Mouse (Mus musculus): ENCODE results near the gene Hrct1. TPM values are rescaled to one million over a fixed set of nuclear protein-coding genes. Genes with fewer than 3 reads are reported as not detected.

Hrct1 gene
- polyA plus RNA-seq (2016; fragmentation: Nextera tagmentation; extraction: Ambion mirVana), result 0.21 TPM in 1 of 2 replicates, not detected in the other

- 0 out of 2 replicates have a peak, but pooled peaks cover 3% of the 10 kb centered on the region for H3K4me1 ChIP-seq
- H3K9me3 ChIP-seq (replicated peaks), result no peaks in the 10 kb centered on the region
- H3K27ac ChIP-seq (replicated peaks), result no peak within 1 kb of the TSS
- WGBS, result 74% methylated on average over 3 of the region's 3 CpGs
- no peak for DNase-seq (ENCODE audit: low spot score)
- H3K4me3 ChIP-seq, result no peak within 1 kb of the TSS
- H3K36me3 ChIP-seq, result no peaks in the 10 kb centered on the region
- H3K27me3 ChIP-seq (ENCODE audit: low read depth, poor library complexity, severe bottlenecking), result no peaks in the 10 kb centered on the region
These were observed at the start of gene Hrct1 for GRCm38 (mm10) chr4:43726995-43727394. Gene Hrct1, plus strand, starts transcription at chr4:43727188.

- H3K36me3 ChIP-seq, result peaks cover 60% of the 10 kb centered on the region
- no peak overlapping the region for H3K27ac ChIP-seq (replicated peaks)
- H3K27me3 ChIP-seq (ENCODE audit: low read depth, poor library complexity, severe bottlenecking), result no peaks in the 10 kb centered on the region
- WGBS, result 86% methylated on average over 6 of the region's 6 CpGs
- no peaks in the 10 kb centered on the region for H3K4me1 ChIP-seq
- no peaks in the 10 kb centered on the region for H3K9me3 ChIP-seq (replicated peaks)
- H3K4me3 ChIP-seq, result no peak overlapping the region
- DNase-seq (ENCODE audit: low spot score), result no peak
These were observed 48.4 kb upstream of the Hrct1 start for GRCm38 (mm10) chr4:43678541-43678940.

- no peak overlapping the region for H3K27ac ChIP-seq (replicated peaks)
- H3K27me3 ChIP-seq (ENCODE audit: low read depth, poor library complexity, severe bottlenecking), result no peaks in the 10 kb centered on the region
- H3K36me3 ChIP-seq, result peaks cover 54% of the 10 kb centered on the region
- H3K9me3 ChIP-seq (replicated peaks), result no peaks in the 10 kb centered on the region
- 92% methylated on average over 7 of the region's 7 CpGs for WGBS
- no peak overlapping the region for H3K4me3 ChIP-seq
- no peaks in the 10 kb centered on the region for H3K4me1 ChIP-seq
- no peak for DNase-seq (ENCODE audit: low spot score)
These were observed 47.5 kb upstream of the Hrct1 start for GRCm38 (mm10) chr4:43679416-43680043.

GRCm38 (mm10) chr4:43690021-43690420, 37.0 kb upstream of the Hrct1 start:
- no peak for DNase-seq (ENCODE audit: low spot score)
- H3K36me3 ChIP-seq, result peaks cover 28% of the 10 kb centered on the region
- no peaks in the 10 kb centered on the region for H3K4me1 ChIP-seq
- no peaks in the 10 kb centered on the region for H3K9me3 ChIP-seq (replicated peaks)
- H3K4me3 ChIP-seq, result no peak overlapping the region
- H3K27ac ChIP-seq (replicated peaks), result no peak overlapping the region
- H3K27me3 ChIP-seq (ENCODE audit: low read depth, poor library complexity, severe bottlenecking), result no peaks in the 10 kb centered on the region
- WGBS, result 93% methylated on average over 17 of the region's 17 CpGs

- peaks cover 18% of the 10 kb centered on the region for H3K36me3 ChIP-seq
- H3K27ac ChIP-seq (replicated peaks), result no peak overlapping the region
- no peaks in the 10 kb centered on the region for H3K27me3 ChIP-seq (ENCODE audit: low read depth, poor library complexity, severe bottlenecking)
- 89% methylated on average over 5 of the region's 5 CpGs for WGBS
- peaks cover 4% of the 10 kb centered on the region; the same call in 1 of the 2 replicates for H3K4me1 ChIP-seq
- H3K9me3 ChIP-seq (replicated peaks), result no peaks in the 10 kb centered on the region
- no peak for DNase-seq (ENCODE audit: low spot score)
- H3K4me3 ChIP-seq, result no peak overlapping the region
These were observed 36.0 kb upstream of the Hrct1 start for GRCm38 (mm10) chr4:43691026-43691425.

GRCm38 (mm10) chr4:43693806-43694241, 33.2 kb upstream of the Hrct1 start:
- H3K36me3 ChIP-seq, result peaks cover 14% of the 10 kb centered on the region

GRCm38 (mm10) chr4:43694439-43695248, 32.3 kb upstream of the Hrct1 start:
- Histone ChIP-seq H3K27ac (replicated peaks) (no peak overlapping the region), H3K4me1 (peaks cover 4% of the 10 kb centered on the region; the same call in 1 of the 2 replicates), H3K36me3 (peaks cover 7% of the 10 kb centered on the region), H3K27me3 (ENCODE audit: low read depth, poor library complexity, severe bottlenecking) (no peaks in the 10 kb centered on the region), H3K4me3 (no peak overlapping the region), H3K9me3 (replicated peaks) (no peaks in the 10 kb centered on the region)
- WGBS, result 93% methylated on average over 1 of the region's 1 CpGs
- DNase-seq (ENCODE audit: low spot score), result no peak

More at GRCm38 (mm10) chr4:43693806-43694241, 33.2 kb upstream of the Hrct1 start:
- Histone ChIP-seq H3K4me1 (peaks cover 4% of the 10 kb centered on the region; the same call in 1 of the 2 replicates), H3K9me3 (replicated peaks) (no peaks in the 10 kb centered on the region), H3K27ac (replicated peaks) (no peak overlapping the region), H3K4me3 (no peak overlapping the region), H3K27me3 (ENCODE audit: low read depth, poor library complexity, severe bottlenecking) (no peaks in the 10 kb centered on the region)
- DNase-seq (ENCODE audit: low spot score), result no peak
- 82% methylated on average over 5 of the region's 5 CpGs for WGBS

GRCm38 (mm10) chr4:43695249-43695671, 31.7 kb upstream of the Hrct1 start:
- DNase-seq (ENCODE audit: low spot score), result no peak
- no peaks in the 10 kb centered on the region for H3K9me3 ChIP-seq (replicated peaks)
- H3K4me1 ChIP-seq, result peaks cover 4% of the 10 kb centered on the region; the same call in 1 of the 2 replicates
- no peak overlapping the region for H3K27ac ChIP-seq (replicated peaks)
- no peaks in the 10 kb centered on the region for H3K27me3 ChIP-seq (ENCODE audit: low read depth, poor library complexity, severe bottlenecking)
- 40% methylated on average over 9 of the region's 9 CpGs for WGBS
- H3K36me3 ChIP-seq, result peaks cover under 1% of the 10 kb centered on the region; the same call in 1 of the 2 replicates
- no peak overlapping the region for H3K4me3 ChIP-seq

- Histone ChIP-seq H3K36me3 (no peaks in the 10 kb centered on the region), H3K4me3 (no peak overlapping the region), H3K27me3 (ENCODE audit: low read depth, poor library complexity, severe bottlenecking) (no peaks in the 10 kb centered on the region), H3K4me1 (peaks cover 4% of the 10 kb centered on the region; the same call in 1 of the 2 replicates), H3K27ac (replicated peaks) (no peak overlapping the region), H3K9me3 (replicated peaks) (no peaks in the 10 kb centered on the region)
- WGBS, result 93% methylated on average over 13 of the region's 13 CpGs
- DNase-seq (ENCODE audit: low spot score), result no peak
These were observed 30.4 kb upstream of the Hrct1 start for GRCm38 (mm10) chr4:43696561-43696960.

GRCm38 (mm10) chr4:43700707-43701106, 26.3 kb upstream of the Hrct1 start, which contains the start of gene Olfr70:
Gene Olfr70, minus strand, starts transcription at chr4:43700807.
- Histone ChIP-seq H3K4me1 (no peaks in the 10 kb centered on the region; the same call in 1 of the 2 replicates), H3K27me3 (ENCODE audit: low read depth, poor library complexity, severe bottlenecking) (no peaks in the 10 kb centered on the region), H3K27ac (replicated peaks) (no peak within 1 kb of the TSS), H3K9me3 (replicated peaks) (no peaks in the 10 kb centered on the region), H3K4me3 (no peak within 1 kb of the TSS), H3K36me3 (no peaks in the 10 kb centered on the region)
- DNase-seq (ENCODE audit: low spot score), result no peak
- WGBS, result 91% methylated on average over 6 of the region's 6 CpGs

- Histone ChIP-seq H3K36me3 (no peaks in the 10 kb centered on the region), H3K27ac (replicated peaks) (no peak overlapping the region), H3K4me3 (no peak overlapping the region), H3K4me1 (peaks cover 6% of the 10 kb centered on the region), H3K9me3 (replicated peaks) (no peaks in the 10 kb centered on the region), H3K27me3 (ENCODE audit: low read depth, poor library complexity, severe bottlenecking) (no peaks in the 10 kb centered on the region)
- 81% methylated on average over 6 of the region's 6 CpGs for WGBS
- no peak for DNase-seq (ENCODE audit: low spot score)
These were observed 23.5 kb upstream of the Hrct1 start for GRCm38 (mm10) chr4:43703439-43703838.

- Histone ChIP-seq H3K9me3 (replicated peaks) (no peaks in the 10 kb centered on the region), H3K27me3 (ENCODE audit: low read depth, poor library complexity, severe bottlenecking) (no peaks in the 10 kb centered on the region), H3K4me1 (peaks cover 6% of the 10 kb centered on the region), H3K36me3 (no peaks in the 10 kb centered on the region), H3K4me3 (no peak overlapping the region), H3K27ac (replicated peaks) (0 out of 2 replicates have a peak overlapping the region, but pooled peaks have one; percentile 23)
- 88% methylated on average over 8 of the region's 8 CpGs for WGBS
- no peak for DNase-seq (ENCODE audit: low spot score)
These were observed 23.1 kb upstream of the Hrct1 start for GRCm38 (mm10) chr4:43703851-43704250.

- H3K9me3 ChIP-seq (replicated peaks), result no peaks in the 10 kb centered on the region
- H3K27me3 ChIP-seq (ENCODE audit: low read depth, poor library complexity, severe bottlenecking), result no peaks in the 10 kb centered on the region
- H3K4me1 ChIP-seq, result peaks cover 6% of the 10 kb centered on the region
- no peak overlapping the region for H3K27ac ChIP-seq (replicated peaks)
- no peaks in the 10 kb centered on the region for H3K36me3 ChIP-seq
- WGBS, result 92% methylated on average over 13 of the region's 13 CpGs
- H3K4me3 ChIP-seq, result no peak overlapping the region
- DNase-seq (ENCODE audit: low spot score), result no peak
These were observed 21.0 kb upstream of the Hrct1 start for GRCm38 (mm10) chr4:43705991-43706390.
